Mouse (Mus musculus): Measurements from ENCODE around the gene Csrnp1. TPM values are rescaled to one million over a fixed set of nuclear protein-coding genes. Genes with fewer than 3 reads are reported as not detected.
A peak's percentile ranks its signal among the peaks of the same experiment; 100 is the strongest.

The Csrnp1 gene
- 3.4 and 4.9 TPM in 2 replicates for polyA plus RNA-seq (2012; rRNA removed)

DNA sequence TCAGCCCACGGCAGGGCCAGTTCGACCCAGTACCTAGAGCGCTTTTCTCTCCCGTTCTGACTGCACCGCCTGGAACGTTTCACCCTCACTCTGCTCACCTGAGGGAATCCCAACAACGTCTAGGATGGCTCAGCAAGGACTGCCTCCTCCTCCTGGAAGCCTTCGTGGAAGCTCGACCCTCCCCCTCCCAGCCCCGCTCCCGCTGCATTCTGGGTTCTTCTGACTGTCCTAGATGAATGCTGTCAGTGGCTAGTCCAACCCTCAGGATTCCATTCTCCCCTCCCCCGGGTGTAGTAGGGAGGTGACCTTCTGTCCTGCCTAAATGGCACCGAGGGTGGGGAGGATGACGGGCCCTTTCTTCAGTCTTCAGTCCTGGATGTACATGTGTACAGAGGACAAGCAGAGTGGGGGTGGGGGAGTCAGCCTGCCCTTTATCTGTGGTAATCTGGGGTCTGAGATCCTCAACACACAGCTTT, at the start of gene Csrnp1:
Gene Csrnp1, minus strand, starts transcription at position 123 of the 476 bp plus-strand sequence.
- DNase-seq (ENCODE audit: low read depth) = no peak
- TF ChIP-seq CTCF (IDR thresholded peaks at IDR 0.05; ENCODE audit: borderline replicate concordance, extremely low read depth, insufficient read depth, insufficient read length) (no peak), POLR2A (IDR thresholded peaks at IDR 0.05; ENCODE audit: borderline replicate concordance, extremely low read depth, insufficient read depth, insufficient read length, poor library complexity, severe bottlenecking) (no peak)

DNA sequence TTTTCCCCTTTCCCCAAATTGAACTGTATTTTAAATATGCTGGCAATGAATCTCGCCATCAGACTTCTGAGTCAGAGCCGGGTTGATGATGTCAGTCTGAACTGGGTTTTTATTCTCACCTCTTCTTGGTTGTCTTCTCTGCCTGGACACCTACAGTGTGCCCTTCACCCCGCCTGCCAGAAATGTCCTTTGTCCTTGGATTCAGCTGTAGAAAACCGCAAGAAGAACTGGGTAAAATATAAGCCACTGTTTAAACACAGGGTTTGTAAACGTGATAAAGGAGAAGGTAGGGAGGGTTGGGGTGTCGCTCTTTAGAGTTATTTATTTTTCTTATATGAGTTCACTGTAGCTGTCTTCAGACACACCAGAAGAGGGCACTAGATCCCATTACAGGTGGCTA, 48.3 kb upstream of the Csrnp1 start:
- no peak for DNase-seq (ENCODE audit: low read depth)
- TF ChIP-seq CTCF (IDR thresholded peaks at IDR 0.05; ENCODE audit: borderline replicate concordance, extremely low read depth, insufficient read depth, insufficient read length) (no peak), POLR2A (IDR thresholded peaks at IDR 0.05; ENCODE audit: borderline replicate concordance, extremely low read depth, insufficient read depth, insufficient read length, poor library complexity, severe bottlenecking) (no peak)

DNA sequence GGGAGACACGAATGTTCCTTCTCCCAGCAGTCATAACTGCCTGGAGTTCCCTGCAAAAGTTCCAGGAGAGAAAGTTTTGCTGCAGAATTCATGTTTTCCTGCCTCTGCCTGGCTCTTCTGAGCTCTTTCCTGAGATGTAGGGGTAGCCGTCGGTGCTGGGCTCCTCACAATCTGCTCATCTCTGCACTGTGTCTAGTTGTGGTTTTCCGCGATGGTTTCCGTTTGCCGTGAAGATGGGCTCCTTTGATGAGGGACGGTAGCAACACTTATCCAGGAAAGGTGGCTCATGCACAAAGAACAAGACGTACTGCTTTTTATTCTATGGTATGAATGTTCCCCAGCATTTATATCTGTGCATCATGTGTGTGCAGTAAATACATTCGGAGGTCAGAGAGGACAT, 46.0 kb upstream of the Csrnp1 start:
- no peak for TF ChIP-seq CTCF (IDR thresholded peaks at IDR 0.05; ENCODE audit: borderline replicate concordance, extremely low read depth, insufficient read depth, insufficient read length)
- no peak for TF ChIP-seq POLR2A (IDR thresholded peaks at IDR 0.05; ENCODE audit: borderline replicate concordance, extremely low read depth, insufficient read depth, insufficient read length, poor library complexity, severe bottlenecking)
- no peak for DNase-seq (ENCODE audit: low read depth)

DNA sequence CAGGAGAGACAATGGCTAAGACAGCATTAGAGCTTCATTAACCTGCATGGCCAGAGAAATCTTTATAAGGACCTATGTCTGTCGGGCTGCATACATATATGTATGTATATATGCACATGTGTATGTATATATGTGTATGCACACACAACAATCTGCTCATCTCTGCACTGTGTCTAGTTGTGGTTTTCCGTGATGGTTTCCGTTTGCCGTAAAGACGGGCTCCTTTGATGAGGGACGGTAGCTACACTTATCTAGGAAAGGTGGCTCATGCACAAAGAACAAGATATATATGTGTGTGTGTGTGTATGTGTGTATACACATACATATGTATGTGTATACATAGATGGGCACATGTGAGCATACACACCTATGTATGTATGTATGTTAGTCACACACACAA, 45.4 kb upstream of the Csrnp1 start:
- no peak for DNase-seq (ENCODE audit: low read depth)
- TF ChIP-seq POLR2A (IDR thresholded peaks at IDR 0.05; ENCODE audit: borderline replicate concordance, extremely low read depth, insufficient read depth, insufficient read length, poor library complexity, severe bottlenecking) (no peak), CTCF (IDR thresholded peaks at IDR 0.05; ENCODE audit: borderline replicate concordance, extremely low read depth, insufficient read depth, insufficient read length) (no peak)

DNA sequence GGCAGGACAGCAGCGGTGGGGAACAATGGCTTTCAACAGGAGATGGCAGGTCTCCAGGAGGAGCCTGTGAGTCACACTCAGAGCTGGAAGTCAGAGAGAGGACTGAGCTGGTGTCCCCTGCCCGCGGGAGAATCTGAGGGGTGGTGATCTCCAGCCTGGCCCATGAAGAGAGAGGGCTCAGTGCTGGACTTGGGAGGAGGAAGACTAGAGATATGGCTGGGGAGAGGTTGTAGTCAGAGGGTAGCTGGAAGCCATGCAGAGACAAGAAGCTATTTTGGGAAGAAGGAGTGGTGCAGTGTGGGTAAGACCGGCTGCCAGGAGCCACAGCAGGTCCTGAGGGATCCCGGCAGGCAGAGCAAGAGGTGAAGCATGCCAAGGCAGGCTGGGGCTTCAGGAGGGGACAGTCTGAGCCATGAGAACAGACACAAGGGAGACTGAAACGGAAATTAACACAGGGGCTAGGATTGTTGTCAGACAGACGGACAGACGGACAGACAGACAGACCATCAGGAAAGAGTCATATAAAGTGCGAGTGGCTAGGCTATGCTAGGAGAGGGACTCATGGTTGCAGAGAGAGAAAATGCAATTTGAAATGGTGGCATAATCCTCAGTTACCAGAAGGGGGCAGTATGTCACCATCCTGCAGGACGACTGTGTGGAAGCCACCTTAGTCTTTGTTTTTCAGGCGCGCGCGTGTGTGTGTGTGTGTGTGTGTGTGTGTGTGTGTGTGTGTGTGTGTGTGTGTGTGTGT, 43.1 kb upstream of the Csrnp1 start:
- peak; percentile 86 for DNase-seq (ENCODE audit: low read depth)
- TF ChIP-seq POLR2A (IDR thresholded peaks at IDR 0.05; ENCODE audit: borderline replicate concordance, extremely low read depth, insufficient read depth, insufficient read length, poor library complexity, severe bottlenecking) = no peak
- TF ChIP-seq CTCF (IDR thresholded peaks at IDR 0.05; ENCODE audit: borderline replicate concordance, extremely low read depth, insufficient read depth, insufficient read length) = peak; percentile 79

- no peak for TF ChIP-seq CTCF (IDR thresholded peaks at IDR 0.05; ENCODE audit: borderline replicate concordance, extremely low read depth, insufficient read depth, insufficient read length)
- no peak for TF ChIP-seq POLR2A (IDR thresholded peaks at IDR 0.05; ENCODE audit: borderline replicate concordance, extremely low read depth, insufficient read depth, insufficient read length, poor library complexity, severe bottlenecking)
- DNase-seq (ENCODE audit: low read depth) = no peak
Observed at GRCm38 (mm10) chr9:120024625-120025024, 40.2 kb upstream of the Csrnp1 start.

GRCm38 (mm10) chr9:120024171-120024570, 39.7 kb upstream of the Csrnp1 start:
- TF ChIP-seq CTCF (IDR thresholded peaks at IDR 0.05; ENCODE audit: borderline replicate concordance, extremely low read depth, insufficient read depth, insufficient read length) = no peak
- no peak for TF ChIP-seq POLR2A (IDR thresholded peaks at IDR 0.05; ENCODE audit: borderline replicate concordance, extremely low read depth, insufficient read depth, insufficient read length, poor library complexity, severe bottlenecking)
- DNase-seq (ENCODE audit: low read depth) = peak; percentile 36

GRCm38 (mm10) chr9:120023086-120023811, 38.8 kb upstream of the Csrnp1 start, which contains the start of gene Xirp1:
Xirp1 (minus strand) TSS chr9:120023598.
- TF ChIP-seq POLR2A (IDR thresholded peaks at IDR 0.05; ENCODE audit: borderline replicate concordance, extremely low read depth, insufficient read depth, insufficient read length, poor library complexity, severe bottlenecking) = no peak
- no peak for TF ChIP-seq CTCF (IDR thresholded peaks at IDR 0.05; ENCODE audit: borderline replicate concordance, extremely low read depth, insufficient read depth, insufficient read length)
- no peak for DNase-seq (ENCODE audit: low read depth)

DNA sequence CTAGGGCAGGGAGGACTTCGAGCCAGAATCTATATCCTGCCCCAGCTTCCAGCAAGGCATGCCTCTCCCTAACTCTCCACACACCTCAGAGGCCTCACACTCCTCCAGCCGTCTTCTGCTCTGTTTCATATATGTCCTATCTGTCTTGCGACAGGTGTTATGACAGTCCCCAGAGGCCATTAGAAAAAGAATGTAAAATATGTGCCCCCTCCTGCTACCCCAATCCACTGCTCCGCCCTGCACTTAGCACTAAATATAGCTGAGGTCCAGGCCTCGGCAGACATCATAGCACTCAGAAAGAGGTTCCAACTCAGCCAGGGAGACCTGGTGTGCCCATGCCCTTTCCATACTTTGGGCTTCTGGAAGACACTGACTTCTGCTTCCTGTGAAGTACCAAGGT, 36.7 kb upstream of the Csrnp1 start:
- TF ChIP-seq POLR2A (IDR thresholded peaks at IDR 0.05; ENCODE audit: borderline replicate concordance, extremely low read depth, insufficient read depth, insufficient read length, poor library complexity, severe bottlenecking) = no peak

GRCm38 (mm10) chr9:120020285-120020890, 35.9 kb upstream of the Csrnp1 start:
- TF ChIP-seq CTCF (IDR thresholded peaks at IDR 0.05; ENCODE audit: borderline replicate concordance, extremely low read depth, insufficient read depth, insufficient read length) = peak; percentile 64; the same call in 1 of the 2 replicates
- TF ChIP-seq POLR2A (IDR thresholded peaks at IDR 0.05; ENCODE audit: borderline replicate concordance, extremely low read depth, insufficient read depth, insufficient read length, poor library complexity, severe bottlenecking) = no peak
- DNase-seq (ENCODE audit: low read depth) = peak; percentile 76

More for the DNA sequence above, 36.7 kb upstream of the Csrnp1 start:
- DNase-seq (ENCODE audit: low read depth) = no peak

DNA sequence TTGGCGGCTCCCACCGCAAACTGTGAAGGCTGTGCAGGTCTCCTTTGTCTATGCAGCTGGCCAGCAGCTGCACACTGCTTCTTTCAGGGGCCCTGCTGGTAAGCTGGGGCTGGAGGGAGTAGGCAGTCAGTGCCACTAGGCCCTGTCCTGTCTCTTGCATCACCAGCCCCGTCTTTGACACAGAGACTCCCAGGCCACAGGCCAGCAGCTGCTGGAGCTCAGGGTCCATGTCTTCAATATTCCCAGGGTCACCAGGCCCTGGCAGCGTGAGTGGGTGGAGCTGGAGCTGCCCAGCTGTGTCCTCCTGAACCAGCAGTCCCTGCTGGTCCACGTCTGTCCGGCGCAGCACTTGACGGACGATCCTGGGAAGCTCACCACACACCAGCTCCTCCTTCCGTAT, 32.5 kb upstream of the Csrnp1 start:
- no peak for TF ChIP-seq POLR2A (IDR thresholded peaks at IDR 0.05; ENCODE audit: borderline replicate concordance, extremely low read depth, insufficient read depth, insufficient read length, poor library complexity, severe bottlenecking)
- TF ChIP-seq CTCF (IDR thresholded peaks at IDR 0.05; ENCODE audit: borderline replicate concordance, extremely low read depth, insufficient read depth, insufficient read length) = no peak
- DNase-seq (ENCODE audit: low read depth) = no peak
